Mouse (Mus musculus) liver, embryonic 12.5 days (tissue): ENCODE results near the gene Pcdh9. TPM values are rescaled to one million over a fixed set of nuclear protein-coding genes. Genes with fewer than 3 reads are reported as not detected.

Source experiments
- ATAC-seq: fragments of 200-750 bp; cut with Nextera tagmentation; 2 replicates; pipeline ENCODE4 v1.8.0; 2017; ENCODE audit warnings: moderate number of reproducible peaks, mild to moderate bottlenecking, moderate library complexity
- H3K27ac ChIP-seq: fragments of 300-500 bp; sonication (generic); 2 replicates; pipeline ENCODE4 v1.5.1; 2016; ENCODE audit warnings: mild to moderate bottlenecking
- H3K27me3 ChIP-seq: fragments of 300-500 bp; sonication (generic); replicated peaks from 2 replicates; pipeline ENCODE4 v1.6.1; 2016; ENCODE audit warnings: mild to moderate bottlenecking, moderate library complexity
- H3K36me3 ChIP-seq: fragments of 300-500 bp; sonication (generic); 2 replicates; pipeline ENCODE4 v1.6.1; 2016; ENCODE audit warnings: mild to moderate bottlenecking, moderate library complexity
- H3K4me1 ChIP-seq: fragments of 300-500 bp; sonication (generic); 2 replicates; pipeline ENCODE4 v1.6.1; 2016
- H3K4me2 ChIP-seq: fragments of 300-500 bp; sonication (generic); 2 replicates; pipeline ENCODE4 v1.6.1; 2016; ENCODE audit warnings: mild to moderate bottlenecking, moderate library complexity
- H3K4me3 ChIP-seq: fragments of 300-500 bp; sonication (generic); 2 replicates; pipeline ENCODE4 v1.5.1; 2016; ENCODE audit warnings: mild to moderate bottlenecking, moderate library complexity
- H3K9ac ChIP-seq: fragments of 300-500 bp; sonication (generic); 2 replicates; pipeline ENCODE4 v1.6.1; 2016; ENCODE audit warnings: mild to moderate bottlenecking, moderate library complexity
- H3K9me3 ChIP-seq: fragments of 300-500 bp; sonication (generic); replicated peaks from 2 replicates; pipeline ENCODE4 v1.6.1; 2016; ENCODE audit warnings: mild to moderate bottlenecking, moderate library complexity
- WGBS: fragments of 180-500 bp; shearing (Covaris S2); methylation state at CpG from one replicate; pipeline ENCODE4 v1.1.7; 2016; ENCODE audit not compliant: insufficient replicate concordance; 5-methylcytosine and 5-hydroxymethylcytosine counted together
- polyA plus RNA-seq: library from polyadenylated mRNA; unstranded; fragments of >200 nt; fragmentation: Nextera tagmentation; extraction: Ambion mirVana; gene quantifications from 2 replicates; pipeline ENCODE4 v1.2.1, GENCODE M21; 2016

The Pcdh9 gene
- polyA plus RNA-seq, 1 experiment from 2014 or later, result 1.0 TPM

- Histone ChIP-seq H3K27ac (no peak overlapping the region), H3K36me3 (no peaks in the 10 kb centered on the region), H3K4me3 (no peak overlapping the region), H3K4me2 (no peak overlapping the region), H3K27me3 (no peaks in the 10 kb centered on the region), H3K4me1 (no peaks in the 10 kb centered on the region), H3K9me3 (no peaks in the 10 kb centered on the region), H3K9ac (no peak overlapping the region)
- ATAC-seq, result no peak
- WGBS, result 62% methylated on average over 8 of the region's 8 CpGs
Measured at GRCm38 (mm10) chr14:93523430-93523829, 367.0 kb downstream of the Pcdh9 start.

- Histone ChIP-seq H3K9me3 (no peaks in the 10 kb centered on the region), H3K4me1 (no peaks in the 10 kb centered on the region), H3K27me3 (no peaks in the 10 kb centered on the region), H3K4me2 (no peak overlapping the region), H3K9ac (no peak overlapping the region), H3K27ac (no peak overlapping the region), H3K36me3 (no peaks in the 10 kb centered on the region), H3K4me3 (no peak overlapping the region)
- ATAC-seq, result no peak
- WGBS, result 72% methylated on average over 5 of the region's 5 CpGs
Measured at GRCm38 (mm10) chr14:93520166-93520565, 370.3 kb downstream of the Pcdh9 start.

- no peak overlapping the region for H3K4me3 ChIP-seq
- no peak for ATAC-seq
- H3K9ac ChIP-seq, result no peak overlapping the region
- WGBS, result 72% methylated on average over 3 of the region's 3 CpGs
- H3K4me1 ChIP-seq, result no peaks in the 10 kb centered on the region
- no peaks in the 10 kb centered on the region for H3K9me3 ChIP-seq
- no peak overlapping the region for H3K4me2 ChIP-seq
- H3K36me3 ChIP-seq, result no peaks in the 10 kb centered on the region
- no peaks in the 10 kb centered on the region for H3K27me3 ChIP-seq
- no peak overlapping the region for H3K27ac ChIP-seq
Measured at GRCm38 (mm10) chr14:93516679-93517078, 373.8 kb downstream of the Pcdh9 start.

- Histone ChIP-seq H3K27me3 (no peaks in the 10 kb centered on the region), H3K4me3 (no peak overlapping the region), H3K4me1 (no peaks in the 10 kb centered on the region), H3K9me3 (no peaks in the 10 kb centered on the region), H3K27ac (no peak overlapping the region), H3K9ac (no peak overlapping the region), H3K4me2 (no peak overlapping the region), H3K36me3 (no peaks in the 10 kb centered on the region)
- ATAC-seq, result no peak
Measured at GRCm38 (mm10) chr14:93506107-93506506, 384.4 kb downstream of the Pcdh9 start.

GRCm38 (mm10) chr14:93498813-93499690 lies 391.4 kb downstream of the Pcdh9 start:
- H3K27me3 ChIP-seq, result no peaks in the 10 kb centered on the region
- no peaks in the 10 kb centered on the region for H3K9me3 ChIP-seq
- ATAC-seq, result no peak
- no peaks in the 10 kb centered on the region for H3K36me3 ChIP-seq
- no peaks in the 10 kb centered on the region for H3K4me1 ChIP-seq
- no peak overlapping the region for H3K4me3 ChIP-seq
- no peak overlapping the region for H3K27ac ChIP-seq
- H3K9ac ChIP-seq, result no peak overlapping the region
- 52% methylated on average over 13 of the region's 13 CpGs for WGBS
- no peak overlapping the region for H3K4me2 ChIP-seq

DNA sequence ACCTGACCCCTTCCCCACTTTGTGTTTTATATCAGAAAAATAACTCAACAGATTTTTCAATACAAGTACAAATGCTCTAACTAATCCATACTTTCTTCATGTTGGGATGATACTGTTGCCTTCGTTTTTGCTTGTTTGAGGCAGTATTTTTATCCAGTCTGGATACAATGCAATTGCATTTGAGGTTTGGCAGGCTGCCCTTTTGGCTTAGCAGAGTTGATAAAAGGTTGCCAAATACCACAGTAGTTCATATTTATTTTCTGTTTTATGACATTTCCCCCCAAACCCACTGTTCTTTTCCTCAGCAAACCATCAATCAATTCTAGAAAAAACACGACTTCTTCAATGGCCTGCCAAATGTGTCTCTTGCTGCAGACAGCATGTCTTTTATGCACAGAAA lies 415.5 kb downstream of the Pcdh9 start:
- no peak overlapping the region for H3K4me3 ChIP-seq
- no peak for ATAC-seq
- H3K4me2 ChIP-seq, result no peak overlapping the region
- no peak overlapping the region for H3K9ac ChIP-seq
- no peaks in the 10 kb centered on the region for H3K4me1 ChIP-seq
- no peaks in the 10 kb centered on the region for H3K27me3 ChIP-seq
- 50% methylated on average over 2 of the region's 2 CpGs for WGBS
- H3K36me3 ChIP-seq, result no peaks in the 10 kb centered on the region
- no peaks in the 10 kb centered on the region for H3K9me3 ChIP-seq
- no peak overlapping the region for H3K27ac ChIP-seq

GRCm38 (mm10) chr14:93472494-93472893 lies 418.0 kb downstream of the Pcdh9 start:
- Histone ChIP-seq H3K4me1 (no peaks in the 10 kb centered on the region), H3K4me2 (no peak overlapping the region), H3K27ac (no peak overlapping the region), H3K27me3 (no peaks in the 10 kb centered on the region), H3K9ac (no peak overlapping the region), H3K36me3 (no peaks in the 10 kb centered on the region), H3K4me3 (no peak overlapping the region), H3K9me3 (no peaks in the 10 kb centered on the region)
- ATAC-seq, result no peak
- 70% methylated on average over 8 of the region's 8 CpGs for WGBS

GRCm38 (mm10) chr14:93463360-93463892 lies 427.1 kb downstream of the Pcdh9 start:
- Histone ChIP-seq H3K36me3 (no peaks in the 10 kb centered on the region), H3K4me1 (no peaks in the 10 kb centered on the region), H3K4me3 (no peak overlapping the region), H3K4me2 (no peak overlapping the region), H3K27me3 (no peaks in the 10 kb centered on the region), H3K9me3 (no peaks in the 10 kb centered on the region), H3K9ac (no peak overlapping the region), H3K27ac (no peak overlapping the region)
- 69% methylated on average over 4 of the region's 4 CpGs for WGBS
- ATAC-seq, result no peak

- no peaks in the 10 kb centered on the region for H3K4me1 ChIP-seq
- H3K4me3 ChIP-seq, result no peak overlapping the region
- H3K27me3 ChIP-seq, result no peaks in the 10 kb centered on the region
- no peak for ATAC-seq
- no peak overlapping the region for H3K4me2 ChIP-seq
- H3K36me3 ChIP-seq, result no peaks in the 10 kb centered on the region
- 65% methylated on average over 5 of the region's 5 CpGs for WGBS
- no peak overlapping the region for H3K27ac ChIP-seq
- no peaks in the 10 kb centered on the region for H3K9me3 ChIP-seq
- no peak overlapping the region for H3K9ac ChIP-seq
Measured at GRCm38 (mm10) chr14:93450930-93451665, 439.4 kb downstream of the Pcdh9 start.

DNA sequence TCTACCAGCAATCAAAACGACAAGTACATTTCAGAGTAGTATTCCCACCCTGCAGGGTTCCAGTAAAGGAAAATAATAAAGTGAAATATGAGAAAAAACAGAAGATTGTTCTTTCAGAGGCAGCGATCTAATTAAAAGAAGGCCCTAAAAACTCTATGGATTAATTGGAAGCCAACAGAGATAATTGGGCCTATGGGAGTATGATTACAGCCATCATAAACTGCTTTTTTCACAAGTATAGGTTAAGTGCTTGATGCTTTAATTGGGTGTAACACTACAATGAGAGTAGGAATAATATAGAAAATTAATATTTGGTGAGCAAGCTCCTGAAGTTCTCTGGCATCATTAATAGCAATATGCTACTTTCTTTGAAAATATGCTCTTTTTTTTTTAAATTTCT lies 448.6 kb downstream of the Pcdh9 start:
- no peak for ATAC-seq
- H3K4me3 ChIP-seq, result no peak overlapping the region

DNA sequence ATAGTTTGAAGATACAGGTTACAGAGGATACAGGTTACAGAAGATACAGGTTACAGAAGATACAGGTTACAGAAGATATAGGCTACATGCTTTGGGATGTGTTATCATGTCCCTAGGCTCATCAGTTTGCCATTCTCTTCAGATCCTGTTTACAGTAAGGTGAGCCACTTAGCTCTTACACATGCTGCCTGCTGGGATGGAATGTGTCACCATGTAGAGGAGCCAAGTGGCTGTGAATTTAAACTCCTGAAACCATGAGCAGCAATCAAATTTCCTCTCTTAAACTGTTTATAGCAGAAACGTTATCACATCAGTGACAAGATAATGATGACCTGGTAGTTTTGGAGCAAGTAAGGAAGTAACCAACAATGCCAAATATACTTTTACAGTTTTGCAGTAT lies 453.3 kb downstream of the Pcdh9 start:
- H3K9ac ChIP-seq, result no peak overlapping the region
- no peaks in the 10 kb centered on the region for H3K27me3 ChIP-seq
- 27% methylated on average over 1 of the region's 1 CpGs for WGBS
- H3K9me3 ChIP-seq, result no peaks in the 10 kb centered on the region
- no peak overlapping the region for H3K27ac ChIP-seq
- no peak overlapping the region for H3K4me3 ChIP-seq
- no peak for ATAC-seq
- no peaks in the 10 kb centered on the region for H3K4me1 ChIP-seq
- no peaks in the 10 kb centered on the region for H3K36me3 ChIP-seq
- no peak overlapping the region for H3K4me2 ChIP-seq

More for the DNA sequence above, 448.6 kb downstream of the Pcdh9 start:
- no peaks in the 10 kb centered on the region for H3K4me1 ChIP-seq
- no peaks in the 10 kb centered on the region for H3K27me3 ChIP-seq
- H3K27ac ChIP-seq, result no peak overlapping the region
- no peak overlapping the region for H3K4me2 ChIP-seq
- no peak overlapping the region for H3K9ac ChIP-seq
- WGBS, result 62% methylated on average over 2 of the region's 2 CpGs
- no peaks in the 10 kb centered on the region for H3K9me3 ChIP-seq
- H3K36me3 ChIP-seq, result no peaks in the 10 kb centered on the region

- Histone ChIP-seq H3K9ac (no peak overlapping the region), H3K27ac (no peak overlapping the region), H3K27me3 (no peaks in the 10 kb centered on the region), H3K9me3 (no peaks in the 10 kb centered on the region), H3K4me3 (no peak overlapping the region), H3K36me3 (no peaks in the 10 kb centered on the region), H3K4me2 (no peak overlapping the region), H3K4me1 (no peaks in the 10 kb centered on the region)
- 60% methylated on average over 3 of the region's 3 CpGs for WGBS
- ATAC-seq, result no peak
Measured at GRCm38 (mm10) chr14:93416752-93417151, 473.7 kb downstream of the Pcdh9 start.
